Mouse (Mus musculus): ENCODE results near the gene Dll1. TPM values are rescaled to one million over a fixed set of nuclear protein-coding genes. Genes with fewer than 3 reads are reported as not detected.

Dll1 gene
- total and polyA plus RNA-seq, 2 experiments from 2014 or later, result 3.0 to 3.7 TPM

DNA sequence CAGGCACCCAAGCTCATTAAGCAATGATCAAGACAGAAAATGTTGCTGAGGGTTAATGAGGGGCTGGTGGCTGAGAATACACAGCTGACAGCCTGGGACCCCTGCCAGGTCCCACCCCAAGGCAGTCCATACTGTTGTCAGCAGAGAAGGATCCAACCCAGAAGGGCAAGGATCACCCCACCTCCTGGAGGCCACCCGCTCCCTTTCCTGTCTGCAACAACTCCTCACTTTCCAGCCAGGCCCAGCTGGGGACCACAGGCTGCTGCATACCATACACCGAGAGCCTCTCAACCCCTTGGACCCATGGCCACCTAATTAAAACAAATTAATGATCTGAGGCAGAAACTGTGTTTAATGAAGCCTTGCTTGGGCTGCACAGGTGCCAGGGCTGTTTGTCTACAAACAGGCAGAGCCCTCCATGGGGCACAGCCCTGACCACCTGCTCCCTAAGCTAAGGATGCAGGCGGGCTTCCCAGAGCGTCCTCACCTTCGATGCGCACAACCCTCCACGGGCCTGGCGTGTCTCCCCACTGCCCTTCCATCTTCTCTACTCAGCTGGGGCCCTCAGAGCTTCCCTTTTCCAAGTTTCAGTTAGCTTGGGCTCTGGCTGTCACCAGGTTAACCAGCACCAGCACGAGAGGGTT is 53.4 kb downstream of the Dll1 start:
- no peaks in the 10 kb centered on the region for H3K9me3 ChIP-seq (replicated peaks; ENCODE audit: control insufficient read depth, low read length)
- H3K4me2 ChIP-seq (ENCODE audit: low read depth, low read length), result no peak overlapping the region
- TF ChIP-seq EP300 (IDR thresholded peaks at IDR 0.05; ENCODE audit: low read depth) (no peak), CTCF (IDR thresholded peaks at IDR 0.05; ENCODE audit: low read depth) (no peak)
- H3K4me3 ChIP-seq (ENCODE audit: low read depth, low read length), result no peak overlapping the region
- WGBS, result 66% methylated on average over 9 of the region's 9 CpGs
- no peak for ATAC-seq (ENCODE audit: insufficient read depth, low read depth)
- no peaks in the 10 kb centered on the region for H3K36me3 ChIP-seq (replicated peaks; ENCODE audit: control insufficient read depth, insufficient read depth, low read length)
- H3K9ac ChIP-seq (replicated peaks; ENCODE audit: low read depth, low read length), result no peak overlapping the region
- DNase-seq (ENCODE audit: low spot score), result no peak
- H3K27me3 ChIP-seq (ENCODE audit: control insufficient read depth, insufficient read depth, low read length), result no peaks in the 10 kb centered on the region
- no peak overlapping the region for H3K27ac ChIP-seq (ENCODE audit: low read depth)
- H3K4me1 ChIP-seq (ENCODE audit: control insufficient read depth, insufficient read depth), result no peaks in the 10 kb centered on the region

Other genes starting within 250 kb of the Dll1 start
- 10.5 and 15.5 TPM in 2 replicates for gene Fam120b, start 19.3 kb upstream of the Dll1 start, total RNA-seq (2014; rRNA removed; ENCODE audit: low replicate concordance)
- 10.9 and 12.2 TPM in 2 replicates for gene Fam120b, start 19.3 kb upstream of the Dll1 start, polyA plus RNA-seq (2015; fragmentation: Nextera tagmentation; extraction: Ambion mirVana)
- gene Psmb1, start 122.9 kb upstream of the Dll1 start, total RNA-seq (2014; rRNA removed; ENCODE audit: low replicate concordance), result 91.4 and 112 TPM in 2 replicates
- 228 and 230 TPM in 2 replicates for gene Psmb1, start 122.9 kb upstream of the Dll1 start, polyA plus RNA-seq (2015; fragmentation: Nextera tagmentation; extraction: Ambion mirVana)
- gene Tbp, start 123.0 kb upstream of the Dll1 start, total RNA-seq (2014; rRNA removed; ENCODE audit: low replicate concordance), result 22.5 and 26.7 TPM in 2 replicates
- 14.7 and 16.5 TPM in 2 replicates for gene Tbp, start 123.0 kb upstream of the Dll1 start, polyA plus RNA-seq (2015; fragmentation: Nextera tagmentation; extraction: Ambion mirVana)
- 42.7 and 72.9 TPM in 2 replicates for gene Pdcd2, start 150.4 kb upstream of the Dll1 start, total RNA-seq (2014; rRNA removed; ENCODE audit: low replicate concordance)
- 28.5 and 29.6 TPM in 2 replicates for gene Pdcd2, start 150.4 kb upstream of the Dll1 start, polyA plus RNA-seq (2015; fragmentation: Nextera tagmentation; extraction: Ambion mirVana)
- gene Prdm9, start 187.5 kb upstream of the Dll1 start, total RNA-seq (2014; rRNA removed; ENCODE audit: low replicate concordance), result 1.0 and 2.3 TPM in 2 replicates
- gene Prdm9, start 187.5 kb upstream of the Dll1 start, polyA plus RNA-seq (2015; fragmentation: Nextera tagmentation; extraction: Ambion mirVana), result 1.7 and 1.9 TPM in 2 replicates